Mouse (Mus musculus): Measurements from ENCODE around the gene Mall. TPM values are rescaled to one million over a fixed set of nuclear protein-coding genes. Genes with fewer than 3 reads are reported as not detected.

Gene Mall
- total and polyA plus RNA-seq, 3 experiments: not detected

DNA sequence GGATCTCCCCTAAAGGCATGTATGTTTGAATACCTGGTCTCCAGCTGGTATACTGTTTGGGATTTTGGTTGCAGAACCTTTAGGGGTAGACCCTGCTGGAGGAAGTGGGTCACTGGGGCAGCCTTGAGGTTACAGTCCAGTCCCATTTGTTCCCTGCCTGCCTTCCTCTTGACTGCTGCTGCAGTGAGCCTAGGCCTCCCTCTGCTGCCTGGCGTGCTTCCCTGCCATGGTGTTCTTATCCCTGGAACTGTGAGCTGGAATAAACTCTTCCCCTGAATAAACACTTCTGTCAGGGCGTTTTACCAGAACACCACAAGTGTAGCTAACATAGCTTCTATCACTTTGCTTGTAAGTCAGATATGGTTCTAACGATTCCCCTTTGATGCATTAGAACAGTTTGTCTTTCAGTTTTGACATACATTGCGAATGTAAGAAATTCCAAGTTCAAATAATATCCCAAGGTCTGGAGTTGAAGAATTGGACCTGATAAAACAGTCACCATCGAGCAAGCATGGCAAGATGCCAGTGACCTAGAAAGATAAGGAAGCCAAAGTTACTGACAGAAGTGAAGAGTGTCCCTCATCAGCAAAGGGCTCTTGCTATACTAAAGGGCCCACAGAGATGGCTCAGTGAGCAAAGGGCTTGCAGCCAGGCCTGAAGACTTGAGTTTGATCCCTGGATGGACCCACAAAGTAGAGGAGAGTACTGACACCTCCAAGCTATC, 29.6 kb upstream of the Mall start:
- peak; percentile 61 for DNase-seq (ENCODE audit: low read depth, low spot score)
- Histone ChIP-seq H3K27me3 (ENCODE audit: control insufficient read depth in 1 of 2, insufficient read depth in 2 of 2, low read length in 2 of 2) (no peaks in the 10 kb centered on the region), H3K4me1 (ENCODE audit: control insufficient read depth in 1 of 2, insufficient read depth in 2 of 2, low read length in 2 of 2) (peaks cover 13 to 23% of the 10 kb centered on the region in 2 experiments), H3K36me3 (ENCODE audit: control insufficient read depth in 1 of 2, insufficient read depth in 2 of 2, low read length in 2 of 2) (peaks cover 0 to 23% of the 10 kb centered on the region in 2 experiments; a peak in 2 of 4 replicates), H3K9me3 (replicated peaks; ENCODE audit: insufficient read depth, low read length) (no peaks in the 10 kb centered on the region), H3K4me3 (ENCODE audit: control insufficient read depth in 1 of 2, insufficient read depth in 1 of 2, low read depth in 2 of 2, low read length in 2 of 2) (no peak overlapping the region), H3K79me2 (ENCODE audit: control insufficient read depth, insufficient read depth, low read length, poor library complexity) (no peaks in the 10 kb centered on the region), H3K27ac (ENCODE audit: control insufficient read depth, low read depth, low read length) (no peak overlapping the region), H3K9ac (ENCODE audit: control insufficient read depth, low read depth, low read length, poor library complexity, severe bottlenecking) (no peak overlapping the region)
- TF ChIP-seq GATA1 (IDR thresholded peaks at IDR 0.05; ENCODE audit: low read depth, low read length): peak; percentile 72
- no peak for TF ChIP-seq HCFC1 (IDR thresholded peaks at IDR 0.05; ENCODE audit: low read depth, low read length)
- TF ChIP-seq EP300 (IDR thresholded peaks at IDR 0.05; ENCODE audit: low read depth in 1 of 2, low read length in 2 of 2): peak in 1 of 2 experiments; percentile 55; a peak in 2 of 4 replicates

DNA sequence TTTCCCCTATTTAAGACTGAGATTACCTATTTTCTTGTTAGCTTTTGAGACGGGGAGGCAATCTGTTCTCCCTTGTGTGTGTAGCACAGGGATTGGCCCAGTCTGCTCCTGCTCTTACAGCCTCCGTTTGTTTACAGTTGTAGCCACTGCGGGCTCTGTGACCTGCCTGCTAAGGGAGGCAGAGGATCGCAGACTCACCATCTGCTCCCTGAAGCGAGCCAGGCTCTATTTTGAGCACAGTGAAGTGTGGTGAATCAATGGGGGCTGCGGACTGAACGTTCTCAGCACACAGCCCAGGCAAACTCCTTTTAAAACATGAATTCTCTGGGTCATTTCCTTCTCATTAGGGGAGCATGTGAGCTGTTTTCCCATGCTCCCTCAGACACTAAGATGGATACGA, 27.4 kb upstream of the Mall start:
- Histone ChIP-seq H3K36me3 (ENCODE audit: control insufficient read depth in 1 of 2, insufficient read depth in 2 of 2, low read length in 2 of 2) (peaks cover 0 to 23% of the 10 kb centered on the region in 2 experiments; a peak in 2 of 4 replicates), H3K9me3 (replicated peaks; ENCODE audit: insufficient read depth, low read length) (no peaks in the 10 kb centered on the region), H3K4me1 (ENCODE audit: control insufficient read depth in 1 of 2, insufficient read depth in 2 of 2, low read length in 2 of 2) (peaks cover 13 to 23% of the 10 kb centered on the region in 2 experiments), H3K27ac (ENCODE audit: control insufficient read depth, low read depth, low read length) (no peak overlapping the region), H3K79me2 (ENCODE audit: control insufficient read depth, insufficient read depth, low read length, poor library complexity) (no peaks in the 10 kb centered on the region), H3K9ac (ENCODE audit: control insufficient read depth, low read depth, low read length, poor library complexity, severe bottlenecking) (no peak overlapping the region), H3K27me3 (ENCODE audit: control insufficient read depth in 1 of 2, insufficient read depth in 2 of 2, low read length in 2 of 2) (no peaks in the 10 kb centered on the region), H3K4me3 (ENCODE audit: control insufficient read depth in 1 of 2, insufficient read depth in 1 of 2, low read depth in 2 of 2, low read length in 2 of 2) (no peak overlapping the region)
- TF ChIP-seq GABPA (IDR thresholded peaks at IDR 0.05; ENCODE audit: low read depth, low read length) (no peak), POLR2A (IDR thresholded peaks at IDR 0.05; ENCODE audit: control insufficient read depth in 1 of 2, insufficient read depth in 1 of 2, low read depth in 1 of 2, low read length in 2 of 2, poor library complexity in 1 of 2) (no peak), POLR2AphosphoS5 (IDR thresholded peaks at IDR 0.05; ENCODE audit: borderline replicate concordance, low read depth, low read length) (no peak)
- DNase-seq (ENCODE audit: low read depth, low spot score): no peak

DNA sequence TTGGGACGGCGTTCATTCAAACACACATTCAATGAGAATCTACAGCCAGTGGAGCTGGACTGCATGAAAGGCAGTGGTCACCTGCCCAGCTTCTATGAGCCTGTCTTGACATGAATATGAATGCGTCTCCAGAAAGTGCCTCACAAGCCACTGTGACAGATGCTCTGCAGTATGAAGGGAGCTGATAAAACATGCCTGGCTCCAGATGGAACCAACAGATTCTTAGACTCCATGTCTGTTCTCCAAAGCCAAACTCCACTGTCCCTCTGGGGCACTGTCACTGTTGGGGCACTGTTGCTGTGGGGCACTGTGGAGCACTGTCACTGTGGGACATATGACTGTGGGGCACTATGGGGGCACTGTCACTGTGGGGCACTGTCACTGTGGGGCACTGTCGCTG, 24.4 kb upstream of the Mall start:
- Histone ChIP-seq H3K27ac (ENCODE audit: control insufficient read depth, low read depth, low read length) (no peak overlapping the region), H3K79me2 (ENCODE audit: control insufficient read depth, insufficient read depth, low read length, poor library complexity) (no peaks in the 10 kb centered on the region), H3K4me3 (ENCODE audit: control insufficient read depth in 1 of 2, insufficient read depth in 1 of 2, low read depth in 2 of 2, low read length in 2 of 2) (no peak overlapping the region), H3K4me1 (ENCODE audit: control insufficient read depth in 1 of 2, insufficient read depth in 2 of 2, low read length in 2 of 2) (peaks cover 0 to 1% of the 10 kb centered on the region in 2 experiments; a peak in 1 of 4 replicates), H3K9me3 (replicated peaks; ENCODE audit: insufficient read depth, low read length) (no peaks in the 10 kb centered on the region), H3K27me3 (ENCODE audit: control insufficient read depth in 1 of 2, insufficient read depth in 2 of 2, low read length in 2 of 2) (no peaks in the 10 kb centered on the region), H3K9ac (ENCODE audit: control insufficient read depth, low read depth, low read length, poor library complexity, severe bottlenecking) (no peak overlapping the region), H3K36me3 (ENCODE audit: control insufficient read depth in 1 of 2, insufficient read depth in 2 of 2, low read length in 2 of 2) (no peaks in the 10 kb centered on the region)
- DNase-seq (ENCODE audit: low read depth, low spot score): no peak
- TF ChIP-seq UBTF (IDR thresholded peaks at IDR 0.05; ENCODE audit: borderline replicate concordance, insufficient read depth, low read depth, low read length) (no peak), ZNF384 (IDR thresholded peaks at IDR 0.05; ENCODE audit: low read depth, low read length) (no peak), USF1 (IDR thresholded peaks at IDR 0.05; ENCODE audit: low read depth, low read length) (no peak), ZKSCAN1 (IDR thresholded peaks at IDR 0.05; ENCODE audit: low read depth, low read length) (no peak), MXI1 (IDR thresholded peaks at IDR 0.05; ENCODE audit: low read depth, low read length) (no peak), MYC (IDR thresholded peaks at IDR 0.05; ENCODE audit: low read depth, low read length) (no peak), GATA1 (IDR thresholded peaks at IDR 0.05; ENCODE audit: low read depth, low read length) (no peak), POLR2A (IDR thresholded peaks at IDR 0.05; ENCODE audit: control insufficient read depth in 1 of 2, insufficient read depth in 1 of 2, low read depth in 1 of 2, low read length in 2 of 2, poor library complexity in 1 of 2) (no peak), NRF1 (IDR thresholded peaks at IDR 0.05; ENCODE audit: insufficient read depth, low read depth, low read length, poor library complexity, severe bottlenecking) (no peak), ELF1 (IDR thresholded peaks at IDR 0.05; ENCODE audit: low read depth, low read length) (no peak), CTCF (IDR thresholded peaks at IDR 0.05 in 2 of 3, conservative IDR thresholded peaks at IDR 0.05 in 1 of 3; ENCODE audit: control insufficient read depth in 1 of 3, insufficient read depth in 1 of 3, low read depth in 2 of 3, low read length in 3 of 3, poor library complexity in 1 of 3, severe bottlenecking in 1 of 3) (no peak), TCF12 (IDR thresholded peaks at IDR 0.05; ENCODE audit: low read depth, low read length) (no peak), TAL1 (IDR thresholded peaks at IDR 0.05; ENCODE audit: low read length) (no peak), MAZ (IDR thresholded peaks at IDR 0.05; ENCODE audit: low read depth, low read length) (no peak), BHLHE40 (IDR thresholded peaks at IDR 0.05; ENCODE audit: borderline replicate concordance, low read depth, low read length) (no peak), CHD2 (IDR thresholded peaks at IDR 0.05; ENCODE audit: low read length) (no peak)

Measured in MEL (cell line).